Mouse (Mus musculus) intestine, postnatal 0 days (tissue): ENCODE results near the gene Tifa. TPM values are rescaled to one million over a fixed set of nuclear protein-coding genes. Genes with fewer than 3 reads are reported as not detected.

Source experiments
- ATAC-seq: fragments of 200-750 bp; cut with Nextera tagmentation; 2 replicates; pipeline ENCODE4 v1.8.0; 2017; ENCODE audit warnings: mild to moderate bottlenecking, moderate TSS enrichment, moderate library complexity
- H3K27ac ChIP-seq: fragments of 300-500 bp; sonication (generic); 2 replicates; pipeline ENCODE4 v1.5.1; 2014; ENCODE audit warnings: mild to moderate bottlenecking, low read depth, low read length, moderate library complexity
- H3K27me3 ChIP-seq: fragments of 300-500 bp; sonication (generic); replicated peaks from 2 replicates; pipeline ENCODE4 v1.6.1; 2014; ENCODE audit warnings: low read length, mixed read lengths; ENCODE audit not compliant: control insufficient read depth, insufficient read depth
- H3K36me3 ChIP-seq: fragments of 300-500 bp; sonication (generic); 2 replicates; pipeline ENCODE4 v1.6.1; 2014; ENCODE audit warnings: mild to moderate bottlenecking, moderate library complexity; ENCODE audit not compliant: control insufficient read depth, insufficient read depth
- H3K4me1 ChIP-seq: fragments of 300-500 bp; sonication (generic); replicated peaks from 2 replicates; pipeline ENCODE4 v1.6.1; 2014; ENCODE audit warnings: antibody characterized with exemption, low read length, mixed read lengths; ENCODE audit not compliant: control insufficient read depth, insufficient read depth
- H3K4me2 ChIP-seq: fragments of 300-500 bp; sonication (generic); replicated peaks from 2 replicates; pipeline ENCODE4 v1.6.1; 2014; ENCODE audit warnings: low read depth, mild to moderate bottlenecking, moderate library complexity
- H3K4me3 ChIP-seq: fragments of 300-500 bp; sonication (generic); 2 replicates; pipeline ENCODE4 v1.5.1; 2014; ENCODE audit warnings: low read depth, low read length
- H3K9ac ChIP-seq: fragments of 300-500 bp; sonication (generic); 2 replicates; pipeline ENCODE4 v1.6.1; 2014; ENCODE audit warnings: mild to moderate bottlenecking, low read depth, low read length
- H3K9me3 ChIP-seq: fragments of 300-500 bp; sonication (generic); 2 replicates; pipeline ENCODE4 v1.6.1; 2016; ENCODE audit warnings: mixed run types; ENCODE audit not compliant: control insufficient read depth
- CTCF ChIP-seq: sonication (generic); IDR thresholded peaks from 2 replicates; pipeline ENCODE4 v1.5.1; 2016; ENCODE audit warnings: low read depth, mild to moderate bottlenecking, control low read depth, antibody characterized with exemption, moderate library complexity
- WGBS: fragments of 180-500 bp; shearing (Covaris S2); extraction: QIAGEN DNeasy Blood & Tissue Kit; methylation state at CpG from one replicate; pipeline ENCODE4 v1.1.7; 2014; 5-methylcytosine and 5-hydroxymethylcytosine counted together
- polyA plus RNA-seq: library from polyadenylated mRNA; unstranded; fragments of >200 nt; fragmentation: Nextera tagmentation; extraction: Ambion mirVana; gene quantifications from 2 replicates; pipeline ENCODE4 v1.2.1, GENCODE M21; 2015

Tifa gene
- polyA plus RNA-seq, 1 experiment from 2014 or later = 63.0 TPM

GRCm38 (mm10) chr3:127837154-127837865, 47.7 kb downstream of the Tifa start, which contains the start of gene Ap1ar:
TSS of gene Ap1ar (minus strand) at chr3:127837523.
- Histone ChIP-seq H3K4me2 (peak within 1 kb of the TSS; percentile 76), H3K4me1 (0 out of 2 replicates have a peak, but pooled peaks cover 18% of the 10 kb centered on the region), H3K9me3 (no peaks in the 10 kb centered on the region), H3K27me3 (no peaks in the 10 kb centered on the region), H3K27ac (peak within 1 kb of the TSS; percentile 90), H3K36me3 (no peaks in the 10 kb centered on the region), H3K9ac (peak within 1 kb of the TSS; percentile 90), H3K4me3 (peak within 1 kb of the TSS; percentile 82)
- peak; percentile 91 for ATAC-seq
- TF ChIP-seq CTCF = peak; percentile 89
- 3% methylated on average over 81 of the region's 89 CpGs for WGBS

GRCm38 (mm10) chr3:127837972-127838644, 48.5 kb downstream of the Tifa start:
- Histone ChIP-seq H3K27me3 (no peaks in the 10 kb centered on the region), H3K4me1 (0 out of 2 replicates have a peak, but pooled peaks cover 13% of the 10 kb centered on the region), H3K4me2 (peak overlapping the region; percentile 76), H3K9ac (peak overlapping the region; percentile 90; the same call in 1 of the 2 replicates), H3K36me3 (no peaks in the 10 kb centered on the region), H3K4me3 (peak overlapping the region; percentile 82), H3K27ac (peak overlapping the region; percentile 90), H3K9me3 (no peaks in the 10 kb centered on the region)
- 21% methylated on average over 8 of the region's 8 CpGs for WGBS
- 0 out of 2 replicates have a peak, but pooled peaks have one; percentile 0 for ATAC-seq
- TF ChIP-seq CTCF = no peak

- no peak for TF ChIP-seq CTCF
- WGBS = 89% methylated on average over 8 of the region's 8 CpGs
- no peaks in the 10 kb centered on the region for H3K27me3 ChIP-seq
- no peak overlapping the region for H3K4me2 ChIP-seq
- H3K36me3 ChIP-seq = no peaks in the 10 kb centered on the region
- no peaks in the 10 kb centered on the region for H3K9me3 ChIP-seq
- 0 out of 2 replicates have a peak, but pooled peaks cover 10% of the 10 kb centered on the region for H3K4me1 ChIP-seq
- no peak overlapping the region for H3K9ac ChIP-seq
- ATAC-seq = no peak
- H3K4me3 ChIP-seq = no peak overlapping the region
- no peak overlapping the region for H3K27ac ChIP-seq
These were observed 52.3 kb downstream of the Tifa start for GRCm38 (mm10) chr3:127841926-127842325.

GRCm38 (mm10) chr3:127843324-127843940, 53.8 kb downstream of the Tifa start:
- no peak overlapping the region for H3K27ac ChIP-seq
- no peak overlapping the region for H3K4me2 ChIP-seq
- H3K9me3 ChIP-seq = no peaks in the 10 kb centered on the region
- H3K36me3 ChIP-seq = no peaks in the 10 kb centered on the region
- H3K27me3 ChIP-seq = no peaks in the 10 kb centered on the region
- H3K4me3 ChIP-seq = no peak overlapping the region
- TF ChIP-seq CTCF = no peak
- H3K9ac ChIP-seq = no peak overlapping the region
- ATAC-seq = no peak
- 67% methylated on average over 2 of the region's 2 CpGs for WGBS
- 0 out of 2 replicates have a peak, but pooled peaks cover 7% of the 10 kb centered on the region for H3K4me1 ChIP-seq

- no peak for ATAC-seq
- TF ChIP-seq CTCF = no peak
- Histone ChIP-seq H3K36me3 (no peaks in the 10 kb centered on the region), H3K4me3 (no peak overlapping the region), H3K27ac (no peak overlapping the region), H3K9me3 (no peaks in the 10 kb centered on the region), H3K27me3 (no peaks in the 10 kb centered on the region), H3K4me1 (0 out of 2 replicates have a peak, but pooled peaks cover 7% of the 10 kb centered on the region), H3K4me2 (no peak overlapping the region), H3K9ac (no peak overlapping the region)
- WGBS = 61% methylated on average over 5 of the region's 5 CpGs
These were observed 54.3 kb downstream of the Tifa start for GRCm38 (mm10) chr3:127843941-127844327.
